8 mouse cellular contexts compared by ENCODE assay signal in the genomic region with DNA sequence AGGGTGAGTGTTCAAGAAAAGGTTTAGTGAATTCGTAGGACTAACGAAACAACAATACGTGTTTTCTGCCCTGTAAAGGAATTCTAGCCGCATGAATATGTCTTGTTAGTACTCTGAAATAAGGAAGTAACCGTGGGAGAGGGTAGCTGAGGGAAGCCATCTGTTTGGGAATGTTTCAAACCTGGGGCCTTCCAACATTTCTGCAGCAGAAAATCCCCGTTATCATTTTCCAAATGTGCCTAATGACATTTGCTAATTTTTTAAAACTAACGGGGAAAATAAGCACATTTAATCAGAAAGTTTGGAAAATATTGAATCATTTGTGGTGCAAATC. TPM values are rescaled to one million over a fixed set of nuclear protein-coding genes. Genes with fewer than 3 reads are reported as not detected.
DNase-seq lines count a peak whose midpoint lies in the region; ATAC-seq and TF ChIP-seq lines count a peak whose summit lies in the region.

No protein-coding gene starts in this region.

- intact Hi-C loops in gastrocnemius, postnatal 14 days (cut with DNase I; ENCODE audit: low total_unique reads), result no loop called here

- WGBS in forebrain, embryonic 12.5 days, result 4% methylated on average over 7 of the region's 7 CpGs
- WGBS in liver, embryonic 14.5 days (ENCODE audit: insufficient replicate concordance), result 1% methylated on average over 7 of the region's 7 CpGs

- peak; percentile 4 for DNase-seq in gastrocnemius, postnatal 14 days
- DNase-seq in gastrocnemius, postnatal 4 days (ENCODE audit: low spot score in 2 of 2), result no peak
- DNase-seq in liver, embryonic 14.5 days (ENCODE audit: low read depth in 3 of 3, low spot score in 3 of 3), result no peak
- no peak for DNase-seq in right cerebral cortex, adult 2 months (ENCODE audit: low spot score in 2 of 2)
- no peak for DNase-seq in retina, embryonic 14.5 days (ENCODE audit: low spot score)
- DNase-seq in cerebellum, postnatal 10 days, result no peak

- H3K9me3 ChIP-seq in forebrain, embryonic 12.5 days, result no peaks in the 10 kb centered on the region
- H3K9me3 ChIP-seq in liver, embryonic 14.5 days (ENCODE audit: control insufficient read depth, low read length), result no peaks in the 10 kb centered on the region

- peaks cover 6% of the 10 kb centered on the region for H3K4me1 ChIP-seq in forebrain, embryonic 12.5 days
- peaks cover 3 to 9% of the 10 kb centered on the region in 2 experiments for H3K4me1 ChIP-seq in liver, embryonic 14.5 days (replicated peaks; ENCODE audit: control insufficient read depth in 2 of 2, insufficient read depth in 2 of 2, low read length in 1 of 2)

- TF ChIP-seq EP300 in liver, embryonic 14.5 days (IDR thresholded peaks at IDR 0.05; ENCODE audit: low read depth), result no peak

- peak overlapping the region; percentile 54 for H3K4me2 ChIP-seq in forebrain, embryonic 12.5 days
- H3K4me2 ChIP-seq in liver, embryonic 14.5 days (ENCODE audit: low read depth), result peak overlapping the region; percentile 64

- TF ChIP-seq CTCF in liver, embryonic 14.5 days (IDR thresholded peaks at IDR 0.05; ENCODE audit: low read depth), result no peak

- ATAC-seq in CD4-positive, CD25-positive, alpha-beta regulatory T cell, adult 4 months, result peak; percentile 35
- ATAC-seq in forebrain, embryonic 12.5 days (ENCODE audit: low FRiP score), result peak; percentile 76
- peak; percentile 70 for ATAC-seq in liver, embryonic 14.5 days (ENCODE audit: insufficient read depth)

- no peaks in the 10 kb centered on the region for H3K36me3 ChIP-seq in forebrain, embryonic 12.5 days (replicated peaks)
- no peaks in the 10 kb centered on the region; the same call in 1 of the 2 replicates for H3K36me3 ChIP-seq in liver, embryonic 14.5 days (replicated peaks; ENCODE audit: control insufficient read depth, insufficient read depth, low read depth)

- peak overlapping the region; percentile 56 for H3K4me3 ChIP-seq in forebrain, embryonic 12.5 days (replicated peaks)
- peak overlapping the region; percentile 69 to 94 for H3K4me3 ChIP-seq in liver, embryonic 14.5 days (ENCODE audit: insufficient read depth in 1 of 2, low read depth in 2 of 2, low read length in 2 of 2)

- H3K27ac ChIP-seq in forebrain, embryonic 12.5 days, result peak overlapping the region; percentile 59; the same call in 1 of the 2 replicates
- H3K27ac ChIP-seq in liver, embryonic 14.5 days, result no peak overlapping the region

- no peaks in the 10 kb centered on the region for H3K27me3 ChIP-seq in forebrain, embryonic 12.5 days
- no peaks in the 10 kb centered on the region for H3K27me3 ChIP-seq in liver, embryonic 14.5 days (ENCODE audit: control insufficient read depth, insufficient read depth, low read length)

- peak overlapping the region; percentile 56 for H3K9ac ChIP-seq in forebrain, embryonic 12.5 days
- peak overlapping the region; percentile 84 for H3K9ac ChIP-seq in liver, embryonic 14.5 days (replicated peaks)

RNA-seq across cellular contexts. Expression of a gene that starts 0.3 kb away (rescaled TPM):
- total RNA-seq in gastrocnemius, postnatal 14 days (2021), result 10 to 100 TPM; 25.0 to 26.1 TPM
- 10 to 100 TPM; 37.4 to 37.5 TPM for total RNA-seq in gastrocnemius, postnatal 4 days (2021)
- 10 to 100 TPM; 82.6 to 88.4 TPM for polyA plus RNA-seq in CD4-positive, CD25-positive, alpha-beta regulatory T cell, adult 4 months (2017; shearing (Covaris generic))
- polyA plus RNA-seq in forebrain, embryonic 12.5 days (2016; fragmentation: Nextera tagmentation; extraction: Ambion mirVana), result 93.7 and 97.0 TPM in 2 replicates
- 18.1 and 27.7 TPM in 2 replicates for polyA plus RNA-seq in liver, embryonic 14.5 days (2012; rRNA removed)
- polyA plus RNA-seq in liver, embryonic 14.5 days (2014; fragmentation: Nextera tagmentation; extraction: Ambion mirVana), result 27.8 and 27.9 TPM in 2 replicates

RNA-seq across cellular contexts. Expression of a gene that starts 31.9 kb away (rescaled TPM):
- total RNA-seq in gastrocnemius, postnatal 14 days (2021), result under 1 TPM; 0.40 to 0.82 TPM
- 1 to 10 TPM; 1.7 to 3.0 TPM for total RNA-seq in gastrocnemius, postnatal 4 days (2021)
- polyA plus RNA-seq in CD4-positive, CD25-positive, alpha-beta regulatory T cell, adult 4 months (2017; shearing (Covaris generic)), result under 1 TPM in 1 of 2 experiments, not detected in 1; 0.28 TPM
- polyA plus RNA-seq in forebrain, embryonic 12.5 days (2016; fragmentation: Nextera tagmentation; extraction: Ambion mirVana), result 33.5 and 35.8 TPM in 2 replicates
- polyA plus RNA-seq in liver, embryonic 14.5 days (2012; rRNA removed), result 0.11 and 0.19 TPM in 2 replicates
- 0.13 and 0.35 TPM in 2 replicates for polyA plus RNA-seq in liver, embryonic 14.5 days (2014; fragmentation: Nextera tagmentation; extraction: Ambion mirVana)

Comparison
In these comparisons a context has a peak if more than half of its experiments do, and no peak if none do; other contexts are left out.
1. RNA of a gene that starts 31.9 kb away (polyA plus RNA-seq): 33.5 to 35.8 TPM in forebrain, embryonic 12.5 days; 0.28 TPM in CD4-positive, CD25-positive, alpha-beta regulatory T cell, adult 4 months and 0.11 to 0.35 TPM in liver, embryonic 14.5 days; every median in the first group is over 10 times any median in the second.
2. Peak in every context shown above with its lines, with median percentiles within 50 percentile points of each other: ATAC-seq.